Mouse (Mus musculus) olfactory bulb, adult 2 months (tissue): ENCODE results near the gene Wdfy2. TPM values are rescaled to one million over a fixed set of nuclear protein-coding genes. Genes with fewer than 3 reads are reported as not detected.

Source experiments
- H3K27ac ChIP-seq: fragments of 200-500 bp; 2 replicates; pipeline ENCODE4 v1.5.1; 2012; ENCODE audit warnings: low read depth, low read length; ENCODE audit not compliant: insufficient read depth
- H3K4me1 ChIP-seq: fragments of 200-500 bp; 2 replicates; pipeline ENCODE4 v1.6.1; 2012; ENCODE audit warnings: low read length; ENCODE audit not compliant: control insufficient read depth, insufficient read depth
- H3K4me3 ChIP-seq: fragments of 200-500 bp; 2 replicates; pipeline ENCODE4 v1.5.1; 2012; ENCODE audit warnings: mild to moderate bottlenecking, low read depth, low read length, moderate library complexity; ENCODE audit not compliant: insufficient read depth
- CTCF ChIP-seq: fragments of 200-500 bp; IDR thresholded peaks from 2 replicates; pipeline ENCODE4 v1.5.1; 2012; ENCODE audit warnings: low read depth, mild to moderate bottlenecking, low read length, moderate library complexity; ENCODE audit not compliant: insufficient read depth
- POLR2A ChIP-seq: fragments of 200-500 bp; IDR thresholded peaks from 2 replicates; pipeline ENCODE4 v1.6.1; 2012; ENCODE audit warnings: mild to moderate bottlenecking, low read depth, low read length, moderate library complexity; ENCODE audit not compliant: insufficient read depth
- WGBS: fragments of 180-500 bp; shearing (Covaris S2); methylation state at CpG from one replicate; pipeline ENCODE4 v1.1.7; 2018; 5-methylcytosine and 5-hydroxymethylcytosine counted together
- polyA plus RNA-seq: library from polyadenylated mRNA; stranded (reverse); fragments of >200 nt; gene quantifications from 2 replicates; pipeline ENCODE4 v1.2.4, GENCODE M21; 2012; ENCODE audit warnings: low replicate concordance; ENCODE audit not compliant: missing spikeins, insufficient read depth, insufficient read length

Gene Wdfy2
- polyA plus RNA-seq, 1 experiment: not detected

DNA sequence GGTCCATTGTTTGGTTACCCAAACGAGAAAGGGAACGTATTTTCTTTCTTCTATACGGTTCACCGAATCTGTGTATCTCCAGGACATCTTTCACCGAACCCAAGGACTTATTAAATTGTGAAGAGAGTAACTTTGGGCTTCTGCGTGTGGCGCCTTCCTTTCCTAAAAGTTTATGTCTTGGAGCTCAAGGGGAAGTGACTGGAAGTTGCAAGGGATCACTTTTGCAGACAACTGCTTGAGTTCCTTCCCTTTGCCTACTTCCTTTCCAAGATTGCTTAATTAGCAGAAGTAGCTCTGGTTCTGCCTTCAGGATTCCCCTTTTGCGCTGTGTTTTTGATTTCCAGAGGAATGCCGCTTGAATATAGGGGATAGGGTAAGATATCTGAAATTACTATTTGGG, 858 bp downstream of the Wdfy2 start:
- TF ChIP-seq CTCF: no peak
- TF ChIP-seq POLR2A: no peak
- WGBS: 3% methylated on average over 9 of the region's 9 CpGs
- H3K4me3 ChIP-seq: peak overlapping the region; percentile 68
- 0 out of 2 replicates have a peak, but pooled peaks cover 2% of the 10 kb centered on the region for H3K4me1 ChIP-seq
- H3K27ac ChIP-seq: no peak overlapping the region

- Histone ChIP-seq H3K27ac (no peak overlapping the region), H3K4me3 (no peak overlapping the region), H3K4me1 (peaks cover 3% of the 10 kb centered on the region; the same call in 1 of the 2 replicates)
- TF ChIP-seq POLR2A (no peak), CTCF (no peak)
Observed at GRCm38 (mm10) chr14:62841726-62842125, 4.2 kb downstream of the Wdfy2 start.

- TF ChIP-seq CTCF (no peak), POLR2A (no peak)
- Histone ChIP-seq H3K4me1 (peaks cover 3% of the 10 kb centered on the region; the same call in 1 of the 2 replicates), H3K4me3 (no peak overlapping the region), H3K27ac (no peak overlapping the region)
Observed at GRCm38 (mm10) chr14:62842495-62842894, 5.0 kb downstream of the Wdfy2 start.

DNA sequence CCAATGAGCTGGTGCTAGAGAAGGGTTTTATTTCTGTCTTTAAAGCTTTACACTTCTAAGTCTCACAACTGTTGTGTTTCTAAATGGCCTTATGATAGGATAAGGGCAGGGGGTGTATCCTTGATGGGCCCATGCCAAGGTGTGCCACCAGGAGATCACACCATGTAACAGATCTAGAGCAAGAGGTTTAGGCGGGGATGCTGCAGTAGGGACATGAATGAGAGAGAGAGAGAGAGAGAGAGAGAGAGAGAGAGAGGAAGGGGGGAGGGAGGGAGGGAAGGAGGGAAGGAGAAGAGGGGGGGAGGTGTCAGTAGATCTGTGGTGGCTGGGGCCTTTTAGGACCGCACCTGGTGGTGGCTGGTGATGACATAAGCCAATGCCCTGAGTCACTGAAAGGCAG, 5.5 kb downstream of the Wdfy2 start:
- 85% methylated on average over 2 of the region's 2 CpGs for WGBS
- Histone ChIP-seq H3K4me3 (no peak overlapping the region), H3K27ac (no peak overlapping the region), H3K4me1 (peaks cover 3% of the 10 kb centered on the region; the same call in 1 of the 2 replicates)
- TF ChIP-seq CTCF (no peak), POLR2A (no peak)

DNA sequence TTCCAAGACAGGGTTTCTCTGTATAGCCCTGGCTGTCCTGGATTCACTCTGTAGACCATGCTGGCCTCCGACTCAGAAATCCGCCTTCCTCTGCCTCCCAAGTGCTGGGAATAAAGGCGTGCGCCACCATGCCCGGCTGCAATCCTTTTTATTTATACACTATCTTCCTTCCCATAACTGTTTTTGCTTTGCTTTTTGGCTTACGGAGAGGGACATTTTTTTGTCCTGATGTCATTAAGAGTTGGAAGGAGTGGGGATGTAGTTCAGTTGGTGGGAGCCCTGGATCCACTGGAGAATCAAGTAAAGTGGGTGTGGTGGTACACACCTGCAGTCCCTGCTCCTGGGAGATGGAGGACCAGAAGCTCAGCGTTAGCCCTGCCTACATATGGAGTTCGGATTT, 6.7 kb downstream of the Wdfy2 start:
- no peak for TF ChIP-seq POLR2A
- no peak for TF ChIP-seq CTCF
- H3K4me1 ChIP-seq: peaks cover 3% of the 10 kb centered on the region; the same call in 1 of the 2 replicates
- no peak overlapping the region for H3K4me3 ChIP-seq
- no peak overlapping the region for H3K27ac ChIP-seq
- 74% methylated on average over 8 of the region's 8 CpGs for WGBS

DNA sequence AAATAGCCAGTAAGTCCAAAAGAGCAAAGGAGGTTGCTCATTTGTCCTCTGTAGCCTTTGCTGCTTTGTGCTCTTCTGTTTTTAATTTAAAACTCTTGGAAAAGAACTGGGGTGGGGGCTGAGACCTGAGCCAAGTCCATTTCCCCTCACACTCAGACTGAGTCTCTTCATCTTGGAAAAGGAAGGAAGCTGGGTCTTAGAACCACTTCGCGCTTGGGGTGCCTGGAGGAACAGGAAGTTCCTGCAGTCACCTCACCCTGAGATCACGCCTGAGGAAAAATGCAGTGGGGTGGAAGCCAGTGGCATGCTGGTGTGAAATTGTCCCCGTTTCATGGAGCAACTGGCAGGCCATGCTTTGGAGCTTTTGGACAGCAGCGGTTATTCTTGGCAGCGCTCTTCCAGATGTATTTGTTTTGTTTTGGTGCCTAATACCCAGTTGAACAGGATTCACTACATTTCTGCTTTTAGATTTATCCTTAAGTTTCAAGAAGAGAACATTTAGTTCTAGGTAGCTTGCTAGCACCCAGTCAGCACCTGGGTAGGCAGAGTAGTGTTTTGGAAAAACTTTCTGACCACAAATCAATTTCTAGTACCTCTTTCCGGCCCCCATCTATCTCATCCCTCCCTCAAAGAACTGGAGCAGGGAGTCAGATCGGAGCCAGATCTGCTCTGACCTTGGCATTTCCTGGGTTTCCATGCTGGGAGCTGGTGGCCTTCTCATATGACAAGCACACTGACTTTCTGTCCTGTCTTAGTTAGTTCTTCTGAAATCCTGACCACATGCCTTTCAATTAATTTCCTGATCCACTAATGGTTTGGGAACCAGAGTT, 7.7 kb downstream of the Wdfy2 start:
- TF ChIP-seq CTCF: no peak
- no peak for TF ChIP-seq POLR2A
- H3K27ac ChIP-seq: no peak overlapping the region
- peaks cover 3% of the 10 kb centered on the region; the same call in 1 of the 2 replicates for H3K4me1 ChIP-seq
- 56% methylated on average over 8 of the region's 8 CpGs for WGBS
- no peak overlapping the region for H3K4me3 ChIP-seq

- WGBS: 13% methylated on average over 6 of the region's 6 CpGs
- no peak for TF ChIP-seq CTCF
- TF ChIP-seq POLR2A: no peak
- H3K27ac ChIP-seq: 0 out of 2 replicates have a peak overlapping the region, but pooled peaks have one; percentile 27
Observed at GRCm38 (mm10) chr14:62850980-62851379, 13.5 kb downstream of the Wdfy2 start.

GRCm38 (mm10) chr14:62852840-62853239, 15.4 kb downstream of the Wdfy2 start:
- H3K4me3 ChIP-seq: no peak overlapping the region
- no peak for TF ChIP-seq CTCF
- no peak for TF ChIP-seq POLR2A
- peaks cover 11% of the 10 kb centered on the region for H3K4me1 ChIP-seq
- WGBS: 88% methylated on average over 3 of the region's 3 CpGs
- H3K27ac ChIP-seq: no peak overlapping the region

More at GRCm38 (mm10) chr14:62850980-62851379, 13.5 kb downstream of the Wdfy2 start:
- H3K4me1 ChIP-seq: peaks cover 11% of the 10 kb centered on the region
- H3K4me3 ChIP-seq: no peak overlapping the region

DNA sequence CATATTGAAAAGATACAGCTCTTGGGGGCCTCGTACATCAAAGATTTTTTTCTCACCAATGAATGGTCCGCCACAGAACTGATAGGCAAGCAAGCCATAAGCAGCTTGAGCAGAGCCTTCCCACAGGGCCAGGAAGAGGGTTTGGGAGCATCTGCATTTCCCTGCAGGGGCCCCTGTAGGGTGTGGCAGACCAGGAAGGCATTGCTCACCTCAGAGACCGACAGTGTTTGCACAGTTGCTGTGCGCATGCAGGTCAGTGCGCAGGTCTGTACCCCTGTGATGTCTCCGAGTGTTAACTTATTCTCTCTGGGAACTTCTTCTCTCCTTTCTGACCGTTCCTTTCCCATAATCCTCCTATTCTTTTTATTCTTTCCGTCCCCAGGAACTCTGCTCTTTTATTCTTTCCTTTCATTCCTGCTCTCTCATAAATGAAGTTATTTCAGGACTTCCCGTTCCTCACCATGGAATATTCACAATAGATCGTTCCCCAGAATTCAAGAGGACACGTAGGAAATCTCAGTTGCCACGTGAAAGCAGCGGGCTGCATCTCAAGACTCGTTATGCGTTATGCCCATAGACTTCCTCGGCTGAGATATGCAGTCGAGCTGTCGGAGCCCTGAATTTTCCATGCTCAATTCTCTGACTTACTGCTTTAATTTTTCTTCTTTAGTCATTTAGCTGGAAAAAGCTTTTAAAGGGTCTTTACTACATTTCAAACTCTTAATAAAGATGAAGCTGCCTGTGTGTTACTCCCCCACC, 17.8 kb downstream of the Wdfy2 start:
- Histone ChIP-seq H3K4me3 (no peak overlapping the region), H3K4me1 (peaks cover 14% of the 10 kb centered on the region), H3K27ac (no peak overlapping the region)
- TF ChIP-seq POLR2A: no peak
- no peak for TF ChIP-seq CTCF
- WGBS: 40% methylated on average over 18 of the region's 18 CpGs
